Mouse (Mus musculus) intestine, postnatal 0 days (tissue): ENCODE results near the gene Gar1. TPM values are rescaled to one million over a fixed set of nuclear protein-coding genes. Genes with fewer than 3 reads are reported as not detected.

ENCODE experiments used
- ATAC-seq: fragments of 200-750 bp; cut with Nextera tagmentation; 2 replicates; pipeline ENCODE4 v1.8.0; 2017; ENCODE audit warnings: mild to moderate bottlenecking, moderate TSS enrichment, moderate library complexity
- H3K27ac ChIP-seq: fragments of 300-500 bp; sonication (generic); 2 replicates; pipeline ENCODE4 v1.5.1; 2014; ENCODE audit warnings: mild to moderate bottlenecking, low read depth, low read length, moderate library complexity
- H3K27me3 ChIP-seq: fragments of 300-500 bp; sonication (generic); replicated peaks from 2 replicates; pipeline ENCODE4 v1.6.1; 2014; ENCODE audit warnings: low read length, mixed read lengths; ENCODE audit not compliant: control insufficient read depth, insufficient read depth
- H3K36me3 ChIP-seq: fragments of 300-500 bp; sonication (generic); 2 replicates; pipeline ENCODE4 v1.6.1; 2014; ENCODE audit warnings: mild to moderate bottlenecking, moderate library complexity; ENCODE audit not compliant: control insufficient read depth, insufficient read depth
- H3K4me1 ChIP-seq: fragments of 300-500 bp; sonication (generic); replicated peaks from 2 replicates; pipeline ENCODE4 v1.6.1; 2014; ENCODE audit warnings: antibody characterized with exemption, low read length, mixed read lengths; ENCODE audit not compliant: control insufficient read depth, insufficient read depth
- H3K4me2 ChIP-seq: fragments of 300-500 bp; sonication (generic); replicated peaks from 2 replicates; pipeline ENCODE4 v1.6.1; 2014; ENCODE audit warnings: low read depth, mild to moderate bottlenecking, moderate library complexity
- H3K4me3 ChIP-seq: fragments of 300-500 bp; sonication (generic); 2 replicates; pipeline ENCODE4 v1.5.1; 2014; ENCODE audit warnings: low read depth, low read length
- H3K9ac ChIP-seq: fragments of 300-500 bp; sonication (generic); 2 replicates; pipeline ENCODE4 v1.6.1; 2014; ENCODE audit warnings: mild to moderate bottlenecking, low read depth, low read length
- H3K9me3 ChIP-seq: fragments of 300-500 bp; sonication (generic); 2 replicates; pipeline ENCODE4 v1.6.1; 2016; ENCODE audit warnings: mixed run types; ENCODE audit not compliant: control insufficient read depth
- CTCF ChIP-seq: sonication (generic); IDR thresholded peaks from 2 replicates; pipeline ENCODE4 v1.5.1; 2016; ENCODE audit warnings: low read depth, mild to moderate bottlenecking, control low read depth, antibody characterized with exemption, moderate library complexity
- WGBS: fragments of 180-500 bp; shearing (Covaris S2); extraction: QIAGEN DNeasy Blood & Tissue Kit; methylation state at CpG from one replicate; pipeline ENCODE4 v1.1.7; 2014; 5-methylcytosine and 5-hydroxymethylcytosine counted together
- polyA plus RNA-seq: library from polyadenylated mRNA; unstranded; fragments of >200 nt; fragmentation: Nextera tagmentation; extraction: Ambion mirVana; gene quantifications from 2 replicates; pipeline ENCODE4 v1.2.1, GENCODE M21; 2015

Gar1 gene
- 29.6 and 31.1 TPM in 2 replicates for polyA plus RNA-seq

DNA sequence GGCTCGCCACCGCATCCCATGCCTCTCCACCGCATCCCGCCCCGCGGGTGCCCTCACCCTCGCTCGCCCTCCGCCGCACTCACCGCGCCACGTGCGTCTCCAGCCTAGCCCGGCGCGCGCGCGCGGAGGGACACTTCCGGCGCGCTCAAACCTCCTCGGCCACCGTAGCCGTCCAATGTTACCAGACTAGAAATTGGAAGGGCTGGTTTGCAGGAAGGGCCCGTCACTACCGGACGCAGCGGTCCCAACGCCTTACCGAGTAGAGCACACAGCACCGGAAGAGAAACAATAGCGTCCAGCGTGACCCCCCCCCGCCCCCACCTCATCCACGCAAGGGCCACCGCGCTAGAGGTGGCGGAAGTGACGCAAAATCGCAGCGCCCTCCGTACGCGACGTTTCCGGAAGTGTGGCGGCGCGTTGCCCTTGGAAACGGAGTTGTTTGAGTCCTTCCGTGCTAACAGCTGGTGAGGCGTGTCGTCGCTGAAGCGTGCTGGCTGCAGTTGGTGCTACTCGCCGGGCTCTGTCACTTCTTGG, at the start of gene Gar1:
Gene Gar1 (minus strand): TSS at position 362 of the 534 bp plus-strand sequence.
- ATAC-seq = peak; percentile 92
- TF ChIP-seq CTCF = no peak
- H3K36me3 ChIP-seq = 0 out of 2 replicates have a peak, but pooled peaks cover 2% of the 10 kb centered on the region
- under 1% methylated on average over 60 of the region's 60 CpGs for WGBS
- peak within 1 kb of the TSS; percentile 92 for H3K4me3 ChIP-seq
- H3K4me1 ChIP-seq = no peaks in the 10 kb centered on the region
- H3K4me2 ChIP-seq = peak within 1 kb of the TSS; percentile 87
- H3K9ac ChIP-seq = peak within 1 kb of the TSS; percentile 83
- no peaks in the 10 kb centered on the region for H3K9me3 ChIP-seq
- H3K27ac ChIP-seq = peak within 1 kb of the TSS; percentile 81
- H3K27me3 ChIP-seq = no peaks in the 10 kb centered on the region

- no peak for ATAC-seq
- Histone ChIP-seq H3K27me3 (no peaks in the 10 kb centered on the region), H3K4me3 (no peak overlapping the region), H3K9me3 (no peaks in the 10 kb centered on the region), H3K27ac (no peak overlapping the region), H3K36me3 (no peaks in the 10 kb centered on the region), H3K4me1 (no peaks in the 10 kb centered on the region), H3K4me2 (no peak overlapping the region), H3K9ac (no peak overlapping the region)
- WGBS = 71% methylated on average over 2 of the region's 2 CpGs
- no peak for TF ChIP-seq CTCF
Observed at GRCm38 (mm10) chr3:129879913-129880312, 48.7 kb upstream of the Gar1 start.

DNA sequence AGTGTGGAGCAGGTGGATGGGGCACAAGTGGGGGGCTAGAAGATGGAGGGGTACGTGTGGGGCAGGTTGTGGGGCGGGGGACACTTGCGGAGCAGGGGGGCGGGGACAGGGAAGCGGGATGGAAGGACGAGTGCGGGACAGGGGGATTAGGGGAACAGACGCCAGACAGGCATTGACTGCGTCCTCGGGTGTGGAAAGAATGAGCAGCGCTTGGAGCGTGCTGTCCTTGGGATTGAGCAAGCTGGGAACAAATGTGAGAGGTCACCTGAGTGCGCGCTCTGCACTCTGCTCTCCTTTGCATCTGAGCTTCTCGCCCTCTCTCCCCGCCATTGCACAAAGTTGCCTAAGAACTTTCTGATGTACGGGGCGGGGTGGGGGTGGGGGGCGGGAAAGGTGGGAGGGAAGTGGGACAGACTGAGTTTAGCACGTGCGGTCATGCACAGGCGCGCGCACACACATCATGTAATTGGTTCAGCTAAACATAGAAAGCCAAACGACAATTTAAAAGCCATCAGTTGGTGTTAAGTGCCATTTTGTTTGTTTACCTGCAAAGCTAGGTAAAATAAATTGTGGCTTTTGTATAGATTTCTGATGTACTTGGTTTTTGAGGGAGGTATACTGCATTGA, 48.0 kb upstream of the Gar1 start:
- Histone ChIP-seq H3K27ac (0 out of 2 replicates have a peak overlapping the region, but pooled peaks have one; percentile 35), H3K4me2 (peak overlapping the region; percentile 90), H3K9ac (peak overlapping the region; percentile 69; the same call in 1 of the 2 replicates), H3K9me3 (no peaks in the 10 kb centered on the region), H3K36me3 (no peaks in the 10 kb centered on the region), H3K4me3 (peak overlapping the region; percentile 68), H3K27me3 (no peaks in the 10 kb centered on the region), H3K4me1 (no peaks in the 10 kb centered on the region)
- no peak for TF ChIP-seq CTCF
- 2% methylated on average over 25 of the region's 25 CpGs for WGBS
- peak; percentile 79 for ATAC-seq

DNA sequence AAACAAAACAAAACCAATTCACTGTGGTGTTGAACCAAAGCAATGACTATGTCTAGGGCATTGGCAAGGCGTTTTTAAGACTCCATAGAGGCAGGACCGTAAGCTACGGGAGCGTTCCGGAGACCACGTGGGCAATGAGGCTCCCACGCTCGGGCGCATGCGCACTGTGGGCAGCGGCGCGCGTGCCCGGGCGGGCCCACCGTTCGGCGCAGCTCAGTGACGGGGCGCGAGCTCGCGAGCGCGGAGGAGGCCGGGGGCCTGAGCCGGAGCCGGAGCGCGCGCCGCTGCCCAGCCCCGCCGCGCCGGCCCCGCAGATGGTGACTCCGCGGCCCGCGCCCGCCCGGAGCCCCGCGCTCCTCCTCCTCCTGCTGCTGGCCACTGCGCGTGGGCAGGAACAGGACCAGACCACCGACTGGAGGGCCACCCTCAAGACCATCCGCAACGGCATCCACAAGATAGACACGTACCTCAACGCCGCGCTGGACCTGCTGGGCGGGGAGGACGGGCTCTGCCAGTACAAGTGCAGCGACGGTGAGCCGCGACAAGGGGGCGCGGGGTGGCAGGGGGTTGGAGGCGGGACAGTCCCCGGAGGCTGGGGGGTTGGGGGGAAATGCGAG, 47.3 kb upstream of the Gar1 start, which contains the start of gene Pla2g12a:
Gene Pla2g12a (plus strand): TSS at position 202 of the 617 bp plus-strand sequence.
- H3K36me3 ChIP-seq = no peaks in the 10 kb centered on the region
- H3K27ac ChIP-seq = 0 out of 2 replicates have a peak within 1 kb of the TSS, but pooled peaks have one; percentile 35
- H3K4me3 ChIP-seq = peak within 1 kb of the TSS; percentile 68
- H3K4me2 ChIP-seq = peak within 1 kb of the TSS; percentile 90
- H3K4me1 ChIP-seq = no peaks in the 10 kb centered on the region
- H3K9me3 ChIP-seq = no peaks in the 10 kb centered on the region
- under 1% methylated on average over 46 of the region's 66 CpGs for WGBS
- no peaks in the 10 kb centered on the region for H3K27me3 ChIP-seq
- peak within 1 kb of the TSS; percentile 69 for H3K9ac ChIP-seq
- peak; percentile 82 for ATAC-seq
- TF ChIP-seq CTCF = peak; percentile 39

DNA sequence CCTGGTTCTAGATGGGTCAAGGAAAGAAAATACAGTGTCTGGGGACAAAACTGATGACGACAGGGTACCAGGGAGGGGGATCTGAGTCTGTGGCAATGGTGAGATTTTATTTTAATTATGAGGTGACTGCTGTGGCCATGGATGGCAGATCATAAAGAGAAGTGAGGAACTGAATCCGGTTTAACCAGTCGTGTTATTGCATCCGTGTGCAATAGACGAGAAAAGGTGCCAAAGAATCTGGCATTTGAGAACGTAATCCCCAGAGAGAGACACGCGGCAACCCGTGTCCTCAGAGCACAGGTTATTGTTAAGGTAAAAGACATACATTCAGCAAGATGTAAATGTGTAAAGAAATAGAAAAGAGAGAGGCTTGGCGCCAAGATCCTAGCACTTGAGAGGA, 46.1 kb upstream of the Gar1 start:
- no peak overlapping the region for H3K9ac ChIP-seq
- WGBS = 82% methylated on average over 10 of the region's 10 CpGs
- no peaks in the 10 kb centered on the region for H3K4me1 ChIP-seq
- no peaks in the 10 kb centered on the region for H3K27me3 ChIP-seq
- ATAC-seq = no peak
- TF ChIP-seq CTCF = no peak
- H3K27ac ChIP-seq = no peak overlapping the region
- no peak overlapping the region for H3K4me2 ChIP-seq
- no peaks in the 10 kb centered on the region for H3K36me3 ChIP-seq
- no peak overlapping the region for H3K4me3 ChIP-seq
- no peaks in the 10 kb centered on the region for H3K9me3 ChIP-seq

DNA sequence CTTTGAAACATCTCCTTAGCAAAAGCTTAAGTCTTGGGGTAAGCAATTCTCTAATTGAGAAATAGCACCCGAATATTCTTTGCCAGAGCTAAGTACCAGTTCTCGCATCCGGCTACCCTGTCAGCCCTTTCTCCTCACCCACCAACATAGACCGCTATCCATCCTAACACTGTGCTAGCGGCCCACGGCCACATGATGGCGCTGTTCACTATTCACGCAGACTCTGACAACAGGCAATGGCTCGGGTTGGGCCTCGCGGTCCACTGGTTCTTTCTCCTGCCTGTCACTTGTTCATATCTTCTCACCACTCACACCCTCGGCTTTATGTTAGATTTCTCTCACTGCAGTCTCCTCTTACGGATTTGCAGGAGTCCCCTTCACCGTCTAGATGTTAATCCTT, 32.5 kb upstream of the Gar1 start:
- WGBS = 54% methylated on average over 14 of the region's 14 CpGs
- Histone ChIP-seq H3K27ac (no peak overlapping the region), H3K4me3 (no peak overlapping the region), H3K9me3 (0 out of 2 replicates have a peak, but pooled peaks cover 3% of the 10 kb centered on the region), H3K4me1 (no peaks in the 10 kb centered on the region), H3K27me3 (no peaks in the 10 kb centered on the region), H3K9ac (no peak overlapping the region), H3K4me2 (no peak overlapping the region), H3K36me3 (0 out of 2 replicates have a peak, but pooled peaks cover 5% of the 10 kb centered on the region)
- ATAC-seq = no peak
- peak; percentile 81 for TF ChIP-seq CTCF
